Mouse (Mus musculus) left cerebral cortex, adult 11 months (tissue): ENCODE results near the gene Cela1.

Experiments
- DNase-seq: peaks from one replicate; pipeline ENCODE4 v3.0.0; 2022; ENCODE audit warnings: low spot score

The Cela1 gene

DNA sequence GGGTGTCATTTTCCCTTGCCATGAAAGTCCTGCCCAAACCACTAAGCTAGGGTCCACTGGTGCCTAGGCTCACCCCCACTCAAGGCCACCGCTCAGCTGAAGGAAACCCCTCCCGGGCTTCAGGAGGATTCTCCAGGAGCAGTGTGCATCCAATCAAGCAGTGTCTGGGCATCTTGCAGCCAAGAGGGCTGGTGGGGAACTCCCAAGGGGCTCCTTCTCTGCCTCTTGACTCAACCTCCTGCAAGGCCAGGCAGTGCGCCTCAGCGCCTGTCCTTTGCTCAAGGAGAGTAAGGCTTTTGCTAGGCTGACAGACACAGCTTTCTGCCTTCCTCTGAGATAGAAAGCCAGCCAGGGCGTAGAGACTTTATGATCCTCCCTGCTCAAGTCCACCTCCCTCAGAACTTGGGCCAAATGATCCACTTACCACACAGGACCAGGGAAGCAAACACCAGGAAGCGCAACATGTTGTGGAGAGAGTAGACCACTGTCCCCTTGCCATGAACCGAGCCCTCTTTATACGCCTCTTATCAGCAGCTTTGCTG is at the start of gene Cela1:
Gene Cela1, minus strand, starts transcription at position 492 of the 542 bp plus-strand sequence.
- DNase-seq, result no peak

GRCm38 (mm10) chr15:100735953-100736300 is 48.2 kb upstream of the Cela1 start:
- DNase-seq, result no peak

GRCm38 (mm10) chr15:100735095-100735952 is 47.6 kb upstream of the Cela1 start:
- DNase-seq, result no peak

GRCm38 (mm10) chr15:100732580-100732979 is 44.9 kb upstream of the Cela1 start:
- DNase-seq, result no peak

DNA sequence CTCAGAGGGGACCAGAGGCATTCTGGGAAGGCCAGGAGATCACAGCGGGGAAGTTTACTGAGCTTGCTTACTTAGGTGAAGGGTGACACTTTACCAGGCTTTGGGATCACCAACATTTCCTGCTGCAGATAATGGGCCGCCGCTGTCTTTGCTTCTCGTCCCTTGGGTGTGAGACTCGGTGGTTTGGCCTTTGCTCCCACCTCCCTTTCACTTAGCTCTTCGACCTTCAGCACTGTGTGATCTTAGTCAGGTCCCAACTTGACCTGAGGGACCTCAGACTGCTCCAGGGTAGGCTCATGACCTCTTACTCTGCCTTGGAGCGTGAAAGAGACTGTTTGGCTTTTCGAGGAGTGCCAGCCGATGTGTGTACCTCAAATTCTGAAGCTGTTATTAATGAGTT is 43.4 kb upstream of the Cela1 start:
- DNase-seq, result no peak

GRCm38 (mm10) chr15:100729281-100729985 is 41.7 kb upstream of the Cela1 start, which contains the start of gene Galnt6:
Galnt6 (minus strand) TSS chr15:100729376.
- DNase-seq, result no peak

GRCm38 (mm10) chr15:100728586-100728985 is 40.9 kb upstream of the Cela1 start:
- DNase-seq, result no peak

DNA sequence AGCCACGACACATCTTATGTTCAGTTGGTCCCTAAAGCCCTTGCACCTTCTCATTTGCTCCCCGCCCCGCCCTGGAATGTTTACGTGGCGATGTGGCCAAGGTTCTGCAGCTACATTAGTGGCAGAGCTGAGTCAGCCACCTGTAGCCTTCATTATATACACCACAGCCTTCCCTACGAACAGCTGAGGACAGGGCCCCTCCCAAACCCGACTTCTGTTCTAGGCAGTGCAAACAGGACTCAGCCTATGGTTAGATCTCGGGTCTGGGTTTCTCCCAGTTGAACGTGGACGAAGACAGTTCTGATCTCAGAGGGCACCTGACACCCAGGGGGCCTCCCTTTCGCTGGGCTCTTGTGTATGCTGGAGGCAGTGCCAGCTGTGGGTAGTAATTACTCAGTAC is 40.1 kb upstream of the Cela1 start:
- DNase-seq, result no peak

GRCm38 (mm10) chr15:100726721-100727120 is 39.0 kb upstream of the Cela1 start:
- no peak for DNase-seq

GRCm38 (mm10) chr15:100723505-100723904 is 35.8 kb upstream of the Cela1 start:
- no peak for DNase-seq

DNA sequence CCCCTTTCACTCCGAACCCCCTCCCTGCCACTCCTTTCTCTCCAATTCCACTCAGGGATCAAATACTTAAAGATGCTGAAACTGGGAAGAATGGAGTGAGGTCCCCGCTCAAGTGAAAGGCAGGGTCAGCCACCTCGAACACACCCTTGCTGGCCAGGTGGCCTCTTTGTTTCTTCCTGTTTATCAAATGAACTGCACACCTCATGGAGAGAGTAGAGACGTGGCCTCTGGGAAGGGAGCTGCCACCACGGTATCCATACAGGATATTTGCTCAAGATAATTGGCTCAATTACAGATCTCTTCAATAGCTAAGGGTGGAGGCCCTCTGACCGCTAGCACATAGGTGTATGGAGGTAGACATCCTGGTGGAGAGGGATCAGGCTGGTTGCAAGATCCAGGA is 34.8 kb upstream of the Cela1 start:
- no peak for DNase-seq

GRCm38 (mm10) chr15:100722026-100722425 is 34.3 kb upstream of the Cela1 start:
- DNase-seq, result no peak

GRCm38 (mm10) chr15:100721445-100721844 is 33.7 kb upstream of the Cela1 start:
- DNase-seq, result no peak

GRCm38 (mm10) chr15:100720066-100720465 is 32.3 kb upstream of the Cela1 start:
- no peak for DNase-seq

- no peak for DNase-seq
These were observed 31.5 kb upstream of the Cela1 start for GRCm38 (mm10) chr15:100719217-100719616.

DNA sequence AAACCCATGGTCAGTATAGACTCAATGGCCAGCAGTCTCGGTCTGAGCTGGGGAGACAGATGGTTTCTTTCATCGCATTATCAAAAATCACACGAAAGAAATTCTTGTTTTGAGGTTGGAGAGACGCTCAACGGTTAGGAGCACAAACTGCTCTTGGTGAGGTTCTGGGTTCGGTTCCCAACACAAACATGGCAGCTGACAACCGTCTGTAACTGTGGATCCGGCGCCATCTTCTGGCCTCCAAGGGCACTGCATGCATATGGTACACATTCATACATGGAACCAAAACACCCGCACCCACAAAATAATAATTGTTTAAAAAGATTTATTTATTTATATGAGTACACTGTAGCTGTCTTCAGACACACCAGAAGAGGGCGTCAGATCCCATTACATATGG is 30.9 kb upstream of the Cela1 start:
- DNase-seq, result no peak

- no peak for DNase-seq
These were observed 30.2 kb upstream of the Cela1 start for GRCm38 (mm10) chr15:100717933-100718332.

DNA sequence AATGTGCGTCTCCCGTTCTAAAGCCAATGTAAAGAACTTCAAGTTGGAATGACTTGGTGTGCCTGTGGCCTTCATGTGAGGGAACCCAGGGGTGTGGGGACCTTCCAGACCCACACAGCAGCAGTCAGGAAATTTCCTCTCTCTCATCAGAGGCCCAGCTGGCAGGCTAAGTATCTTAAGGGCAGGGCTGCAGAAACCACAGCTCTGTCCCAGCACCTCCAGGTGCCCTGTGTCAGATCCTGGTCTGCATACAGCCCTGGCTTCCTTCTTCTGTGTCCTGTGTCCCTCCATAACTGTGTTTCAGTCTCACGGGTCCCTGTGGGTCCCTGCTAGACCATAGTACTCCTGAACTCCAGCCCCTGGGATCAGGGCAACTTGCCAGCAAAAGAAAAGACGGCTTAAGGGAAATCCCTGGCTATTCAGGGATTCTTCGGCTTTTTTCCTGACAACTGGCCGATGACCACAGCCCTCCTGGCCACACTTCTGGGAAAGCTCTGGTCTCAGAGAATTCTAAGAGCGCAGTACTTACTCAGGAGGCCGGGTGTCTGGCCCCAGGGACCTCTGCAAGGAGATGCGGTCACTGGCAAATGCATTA is 27.8 kb upstream of the Cela1 start:
- no peak for DNase-seq

GRCm38 (mm10) chr15:100714470-100714869 is 26.7 kb upstream of the Cela1 start:
- DNase-seq, result no peak

DNA sequence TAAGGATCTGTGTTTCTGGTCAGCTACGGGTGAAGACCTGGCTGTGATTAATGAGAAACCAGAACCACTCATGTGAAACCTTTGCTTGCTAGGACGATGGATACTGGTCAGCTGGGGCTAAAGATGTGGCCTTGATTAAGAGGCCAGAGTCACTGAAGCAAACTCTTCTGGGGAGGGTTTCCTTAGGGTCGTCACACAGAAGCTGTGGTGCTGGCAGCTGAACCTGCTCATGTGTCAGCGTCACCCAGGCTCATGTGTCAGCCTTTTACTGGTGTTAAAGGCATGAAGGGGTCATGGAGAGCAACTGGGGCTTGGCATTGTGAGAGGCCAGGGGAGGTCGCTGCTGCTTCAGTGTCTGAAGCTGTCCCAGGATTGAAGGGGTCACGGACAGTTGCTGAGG is 23.1 kb upstream of the Cela1 start:
- DNase-seq, result no peak

- DNase-seq, result no peak
These were observed 20.8 kb upstream of the Cela1 start for GRCm38 (mm10) chr15:100708433-100709078.

DNA sequence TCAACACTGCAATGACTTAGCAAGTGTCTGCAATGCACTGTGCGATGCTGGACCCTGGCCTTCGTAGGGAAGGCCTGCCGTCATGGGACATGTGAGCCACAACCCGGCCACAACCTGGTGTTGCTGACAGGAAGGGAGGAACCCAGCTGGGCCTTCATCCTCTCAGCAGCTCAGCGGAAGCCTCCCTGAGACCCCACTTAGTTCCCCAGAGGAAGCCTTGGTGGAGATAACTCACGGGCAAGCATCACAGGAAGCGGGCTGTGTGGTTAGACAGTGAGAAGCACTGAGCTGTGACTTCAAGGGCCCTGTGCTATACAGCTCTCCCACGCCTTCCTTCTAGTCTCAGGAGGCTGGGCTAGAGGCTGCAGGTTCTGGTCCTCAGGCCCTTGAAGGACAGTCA is 18.5 kb upstream of the Cela1 start:
- DNase-seq, result no peak
